Mouse (Mus musculus) small intestine, adult 2 months (tissue): ENCODE data around the gene 4930568D16Rik.

ENCODE experiments used
- CTCF ChIP-seq: fragments of 200-500 bp; IDR thresholded peaks from 2 replicates; pipeline ENCODE4 v1.5.1; 2012; ENCODE audit warnings: low read depth, mild to moderate bottlenecking, control low read depth, inconsistent platforms, low read length, moderate library complexity, mixed read lengths; ENCODE audit not compliant: insufficient replicate concordance, insufficient read length; ENCODE audit errors: extremely low read depth
- POLR2A ChIP-seq: fragments of 200-500 bp; IDR thresholded peaks from 2 replicates; pipeline ENCODE4 v1.6.1; 2012; ENCODE audit warnings: low read depth, mild to moderate bottlenecking, control low read depth, inconsistent platforms, low read length, moderate library complexity

- TF ChIP-seq CTCF (peak; percentile 64; the same call in 1 of the 2 replicates), POLR2A (no peak)
Measured at GRCm38 (mm10) chr2:35373003-35373402, 5.5 kb upstream of the 4930568D16Rik start.
